Mouse (Mus musculus) brown adipose tissue, adult 24 weeks (tissue): ENCODE results near the gene Krt73. TPM values are rescaled to one million over a fixed set of nuclear protein-coding genes. Genes with fewer than 3 reads are reported as not detected.
A peak's percentile ranks its signal among the peaks of the same experiment; 100 is the strongest.

ENCODE experiments used
- H3K27ac ChIP-seq: fragments of 200-500 bp; replicated peaks from 2 replicates; pipeline ENCODE4 v1.5.1; 2012; ENCODE audit warnings: low read depth, mild to moderate bottlenecking, low read length
- H3K4me1 ChIP-seq: fragments of 200-500 bp; 2 replicates; pipeline ENCODE4 v1.6.1; 2012; ENCODE audit warnings: low read length, mixed read lengths; ENCODE audit not compliant: control insufficient read depth, insufficient read depth, insufficient read length
- H3K4me3 ChIP-seq: fragments of 200-500 bp; 2 replicates; pipeline ENCODE4 v1.5.1; 2012; ENCODE audit warnings: low read depth, mild to moderate bottlenecking, low read length, moderate library complexity; ENCODE audit not compliant: insufficient read depth
- polyA plus RNA-seq: library from polyadenylated mRNA; stranded (reverse); fragments of >200 nt; gene quantifications from 2 replicates; pipeline ENCODE4 v1.2.4, GENCODE M21; 2012; ENCODE audit not compliant: missing spikeins, insufficient read depth, insufficient read length

Krt73 gene
- not detected in 2 replicates for polyA plus RNA-seq

DNA sequence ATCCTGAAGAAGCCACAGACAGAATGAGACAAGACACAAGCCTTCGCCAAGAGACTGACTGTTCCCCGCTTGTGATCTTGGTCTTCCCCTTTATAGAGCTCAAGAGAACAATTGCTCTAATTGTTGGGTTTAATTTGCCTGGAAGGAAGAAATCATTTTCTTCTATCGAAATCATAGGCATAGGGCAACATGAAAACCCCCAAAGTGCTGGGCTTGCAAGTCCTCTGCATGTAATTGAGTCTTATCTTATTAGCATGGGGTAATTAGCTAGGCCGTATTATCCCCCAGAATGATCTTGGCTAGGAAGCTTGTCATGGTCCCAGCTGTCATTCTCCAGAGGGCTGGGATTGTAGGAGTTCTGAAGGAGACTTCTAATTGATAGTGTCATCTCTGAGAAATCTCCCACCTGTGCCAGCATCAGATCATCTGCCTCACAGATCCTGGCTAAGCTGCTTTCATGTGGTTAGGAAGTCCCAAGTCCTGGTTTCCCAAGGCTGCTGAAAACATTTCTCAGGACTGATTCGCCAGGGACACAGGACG, at the start of gene Krt73:
Krt73 (minus strand) TSS at position 51 of the 540 bp plus-strand sequence.
- H3K4me3 ChIP-seq: no peak within 1 kb of the TSS
- no peak within 1 kb of the TSS for H3K27ac ChIP-seq
- no peaks in the 10 kb centered on the region for H3K4me1 ChIP-seq

GRCm38 (mm10) chr15:101850694-101851093, 48.5 kb upstream of the Krt73 start, which contains the start of gene Krt1:
TSS of gene Krt1 (minus strand) at chr15:101850794.
- Histone ChIP-seq H3K4me3 (no peak within 1 kb of the TSS), H3K27ac (no peak within 1 kb of the TSS), H3K4me1 (no peaks in the 10 kb centered on the region)

DNA sequence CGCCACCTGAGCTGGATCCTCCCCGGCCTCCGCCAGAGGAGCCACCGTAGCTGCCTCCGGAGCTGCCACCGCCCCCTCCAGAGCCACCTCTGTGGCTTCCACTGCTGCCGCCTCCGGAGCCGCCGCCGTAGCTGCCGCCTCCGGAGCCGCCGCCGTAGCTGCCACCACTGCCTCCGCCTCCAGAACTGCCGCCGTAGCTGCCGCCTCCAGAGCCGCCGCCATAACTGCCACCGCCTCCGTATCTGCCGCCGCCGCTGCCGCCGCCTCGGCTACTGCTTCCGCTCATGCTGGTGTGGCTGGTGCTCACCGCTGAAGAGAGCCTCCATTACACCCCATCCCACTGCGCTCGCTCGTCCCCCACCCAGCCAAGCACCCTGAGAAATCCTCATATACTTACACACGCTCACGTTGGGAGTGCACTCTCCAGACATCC, 43.8 kb upstream of the Krt73 start:
- Histone ChIP-seq H3K4me1 (no peaks in the 10 kb centered on the region), H3K27ac (no peak overlapping the region), H3K4me3 (peak overlapping the region; percentile 40)

- H3K4me1 ChIP-seq: no peaks in the 10 kb centered on the region
- no peak overlapping the region for H3K4me3 ChIP-seq
These were observed 41.0 kb upstream of the Krt73 start for GRCm38 (mm10) chr15:101843192-101843591.

GRCm38 (mm10) chr15:101834784-101835328, 32.7 kb upstream of the Krt73 start:
- no peak overlapping the region for H3K4me3 ChIP-seq
- H3K27ac ChIP-seq: no peak overlapping the region
- no peaks in the 10 kb centered on the region for H3K4me1 ChIP-seq

More at GRCm38 (mm10) chr15:101843192-101843591, 41.0 kb upstream of the Krt73 start:
- no peak overlapping the region for H3K27ac ChIP-seq

- no peak overlapping the region for H3K4me3 ChIP-seq
These were observed 31.0 kb upstream of the Krt73 start for GRCm38 (mm10) chr15:101833131-101833530.

DNA sequence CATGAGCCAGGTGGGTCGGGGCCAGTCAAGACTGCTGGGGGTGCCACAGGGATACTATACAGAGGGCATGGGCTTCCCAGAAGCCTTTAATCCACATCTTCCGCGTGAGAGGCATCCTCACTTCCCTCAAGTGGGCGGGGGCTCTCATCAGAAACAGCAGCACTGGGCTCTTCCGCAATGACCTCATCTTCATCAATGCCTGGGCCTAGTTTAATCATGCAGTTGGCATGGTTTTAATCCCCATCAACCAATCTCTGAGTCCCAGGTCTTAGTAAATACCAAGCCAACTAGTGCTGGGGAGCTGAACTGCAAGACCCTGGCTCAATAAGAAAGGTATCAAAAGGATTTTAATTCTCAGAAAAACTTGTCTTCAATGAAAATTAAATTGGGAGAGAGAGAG, 27.3 kb upstream of the Krt73 start:
- H3K27ac ChIP-seq: no peak overlapping the region
- no peak overlapping the region for H3K4me3 ChIP-seq
- no peaks in the 10 kb centered on the region for H3K4me1 ChIP-seq

More at GRCm38 (mm10) chr15:101833131-101833530, 31.0 kb upstream of the Krt73 start:
- Histone ChIP-seq H3K4me1 (no peaks in the 10 kb centered on the region), H3K27ac (no peak overlapping the region)

- no peak overlapping the region for H3K27ac ChIP-seq
- no peak overlapping the region for H3K4me3 ChIP-seq
- H3K4me1 ChIP-seq: no peaks in the 10 kb centered on the region
These were observed 19.6 kb upstream of the Krt73 start for GRCm38 (mm10) chr15:101821786-101822185.

DNA sequence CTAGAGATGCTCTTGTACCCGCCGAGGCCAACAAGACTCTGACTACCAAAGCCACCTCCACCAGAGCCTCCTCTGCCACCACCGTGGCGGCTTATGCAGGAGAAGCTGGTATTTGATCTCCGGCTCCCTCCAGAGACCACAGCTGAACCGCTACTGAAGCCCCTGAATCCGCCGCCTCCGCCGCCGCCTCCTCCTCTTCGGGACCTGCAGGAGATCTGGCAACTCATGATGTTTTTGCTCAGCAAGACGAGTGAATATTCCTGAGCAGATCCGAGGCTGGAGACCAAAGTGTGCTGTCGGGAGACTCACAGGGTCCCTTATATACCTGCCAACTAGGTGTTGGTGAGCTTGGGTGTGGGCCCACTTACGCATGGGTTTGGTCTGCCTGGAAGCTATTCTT, 15.7 kb upstream of the Krt73 start, which contains the start of gene Krt2:
Krt2 (minus strand) TSS at position 295 of the 400 bp plus-strand sequence.
- Histone ChIP-seq H3K4me3 (no peak within 1 kb of the TSS), H3K4me1 (no peaks in the 10 kb centered on the region), H3K27ac (no peak within 1 kb of the TSS)

- Histone ChIP-seq H3K27ac (no peak overlapping the region), H3K4me1 (no peaks in the 10 kb centered on the region), H3K4me3 (no peak overlapping the region)
These were observed 1.1 kb upstream of the Krt73 start for GRCm38 (mm10) chr15:101803052-101803822.

DNA sequence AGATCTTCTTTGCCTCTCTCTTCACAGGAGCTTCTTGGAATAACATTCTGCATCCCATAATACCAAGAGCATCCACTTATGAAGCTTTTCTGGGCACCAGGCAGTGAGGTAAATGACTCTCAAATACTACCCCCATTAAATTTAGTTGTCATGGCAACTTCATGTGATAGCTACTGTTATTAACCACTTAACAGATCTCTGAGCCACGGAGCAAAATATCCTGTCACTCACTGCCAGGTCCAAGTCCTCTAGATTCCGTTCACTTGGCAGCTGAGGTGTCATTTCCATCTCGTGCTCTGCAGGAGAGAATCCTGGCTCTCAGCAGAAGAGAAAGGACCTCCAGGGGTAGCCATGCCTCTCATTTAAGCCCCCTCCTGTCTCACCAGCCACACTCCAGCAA, 11.3 kb downstream of the Krt73 start:
- no peaks in the 10 kb centered on the region for H3K4me1 ChIP-seq
- H3K27ac ChIP-seq: no peak overlapping the region
- H3K4me3 ChIP-seq: no peak overlapping the region

DNA sequence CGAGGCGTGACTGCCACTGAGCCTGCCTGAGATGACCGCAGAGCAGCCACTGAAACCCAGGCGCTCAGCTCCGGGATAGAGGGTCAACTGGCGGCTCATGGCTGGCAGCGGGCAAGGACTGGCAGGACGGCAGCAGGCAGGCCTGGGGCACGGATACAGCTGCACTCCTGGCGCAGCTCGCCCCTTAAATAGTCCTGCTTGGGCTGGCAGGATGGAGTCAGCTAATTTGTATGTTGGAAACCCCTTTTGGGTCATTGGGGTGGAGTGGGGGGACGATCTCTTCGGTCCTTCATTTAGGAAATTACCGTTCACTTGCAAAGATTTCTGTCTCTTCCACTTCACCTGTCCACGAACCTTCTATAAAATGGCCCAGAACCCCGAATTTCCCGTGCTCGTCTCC, 15.8 kb downstream of the Krt73 start, which contains the start of gene Krt72:
Krt72 (minus strand) TSS at position 101 of the 400 bp plus-strand sequence.
- H3K27ac ChIP-seq: no peak within 1 kb of the TSS
- no peaks in the 10 kb centered on the region for H3K4me1 ChIP-seq
- no peak within 1 kb of the TSS for H3K4me3 ChIP-seq

DNA sequence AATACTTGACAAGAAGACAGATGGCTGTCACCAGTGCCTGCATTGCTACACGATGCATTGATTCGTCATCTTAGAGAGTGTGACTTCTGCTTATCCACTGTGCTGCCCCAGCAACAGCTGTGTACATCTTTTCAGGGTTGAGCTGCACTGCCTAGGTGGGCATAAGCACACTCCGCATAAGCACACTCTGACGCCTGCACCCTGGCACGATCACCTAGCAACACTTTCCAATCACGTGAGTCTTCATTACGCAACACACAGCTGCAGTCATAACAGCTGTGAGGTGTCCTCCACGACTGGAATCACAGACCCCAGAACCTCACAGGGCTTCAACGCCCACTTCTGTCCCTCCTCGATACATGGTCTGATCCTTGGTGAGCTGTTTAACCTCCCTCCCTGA, 28.7 kb downstream of the Krt73 start:
- H3K4me3 ChIP-seq: no peak overlapping the region
- H3K4me1 ChIP-seq: no peaks in the 10 kb centered on the region
- H3K27ac ChIP-seq: no peak overlapping the region

GRCm38 (mm10) chr15:101772711-101773081, 29.4 kb downstream of the Krt73 start:
- no peak overlapping the region for H3K27ac ChIP-seq
- H3K4me1 ChIP-seq: no peaks in the 10 kb centered on the region
- no peak overlapping the region for H3K4me3 ChIP-seq

- Histone ChIP-seq H3K27ac (no peak overlapping the region), H3K4me3 (no peak overlapping the region), H3K4me1 (no peaks in the 10 kb centered on the region)
These were observed 30.0 kb downstream of the Krt73 start for GRCm38 (mm10) chr15:101772080-101772710.
